Mouse (Mus musculus) frontal cortex, postnatal 10 days (tissue): ENCODE measurements at regions not wholly inside any gene's neighbourhood (a gene's known extent, or its start where the extent isn't known, plus 50 kb on each side); places are given as distances from the start of the nearest gene placed in this dataset.
"Not testable (repeated sequence)": the region's sequence is repeated elsewhere in the genome, so short reads cannot be mapped to it uniquely, and the experiment has no call there.

Experiments
- DNase-seq, 2 experiments: peaks; one replicate each; pipeline ENCODE4 v3.0.0; 2022; ENCODE audit warnings: low spot score in 2 of 2, mixed read lengths in 1 of 2

- peak in 1 of 2 experiments; percentile 40 for DNase-seq
Observed at GRCm38 (mm10) chr10:34667203-34667602, 184.0 kb downstream of the Frk start.

- DNase-seq: no peak
Observed at GRCm38 (mm10) chr10:34667735-34668439, 184.7 kb downstream of the Frk start.

- no peak for DNase-seq
Observed at GRCm38 (mm10) chr10:34671791-34672190, 188.6 kb downstream of the Frk start.

- not testable (repeated sequence) for DNase-seq
Observed at GRCm38 (mm10) chr10:34699414-34699813, 216.2 kb downstream of the Frk start.

- no peak for DNase-seq
Observed at GRCm38 (mm10) chr10:34701956-34702355, 218.8 kb downstream of the Frk start.

GRCm38 (mm10) chr10:34705416-34705815, 222.2 kb downstream of the Frk start:
- DNase-seq: no peak

GRCm38 (mm10) chr10:34731249-34731648, 248.1 kb downstream of the Frk start:
- DNase-seq: no peak

GRCm38 (mm10) chr10:34762426-34762825, 279.2 kb downstream of the Frk start:
- no peak for DNase-seq

GRCm38 (mm10) chr10:34792099-34792498, 308.9 kb downstream of the Frk start:
- no peak for DNase-seq

- no peak for DNase-seq
Observed at GRCm38 (mm10) chr10:34811131-34811530, 327.9 kb downstream of the Frk start.

GRCm38 (mm10) chr10:34824121-34824520, 340.9 kb downstream of the Frk start:
- DNase-seq: no peak

- no peak for DNase-seq
Observed at GRCm38 (mm10) chr10:34842015-34842504, 358.9 kb downstream of the Frk start.

GRCm38 (mm10) chr10:34856494-34857146, 373.4 kb downstream of the Frk start:
- DNase-seq: no peak

- DNase-seq: no peak
Observed at GRCm38 (mm10) chr10:34862693-34863092, 379.5 kb downstream of the Frk start.

GRCm38 (mm10) chr10:34871888-34872287, 388.7 kb downstream of the Frk start:
- DNase-seq: no peak

- no peak for DNase-seq
Observed at GRCm38 (mm10) chr10:34878511-34878910, 395.3 kb downstream of the Frk start.

- no peak for DNase-seq
Observed at GRCm38 (mm10) chr10:34887601-34888000, 404.4 kb downstream of the Frk start.

- DNase-seq: no peak
Observed at GRCm38 (mm10) chr10:34904274-34904673, 421.1 kb downstream of the Frk start.

- DNase-seq: no peak
Observed at GRCm38 (mm10) chr10:34904692-34905091, 421.5 kb downstream of the Frk start.

GRCm38 (mm10) chr10:34912153-34912723, 429.0 kb downstream of the Frk start:
- no peak for DNase-seq
